Mouse (Mus musculus): Measurements from ENCODE around the gene Bsdc1. TPM values are rescaled to one million over a fixed set of nuclear protein-coding genes. Genes with fewer than 3 reads are reported as not detected.

Gene Bsdc1
- 48.7 and 49.9 TPM in 2 replicates for polyA plus RNA-seq (2015; fragmentation: Nextera tagmentation; extraction: Ambion mirVana)

GRCm38 (mm10) chr4:129461183-129461960, at the start of gene Bsdc1:
Gene Bsdc1, plus strand, starts transcription at chr4:129461581.
- no peaks in the 10 kb centered on the region for H3K9me3 ChIP-seq (replicated peaks)
- peak within 1 kb of the TSS; percentile 94 for H3K9ac ChIP-seq
- H3K27me3 ChIP-seq, result no peaks in the 10 kb centered on the region
- peaks cover 25% of the 10 kb centered on the region for H3K36me3 ChIP-seq
- peak within 1 kb of the TSS; percentile 100 for H3K27ac ChIP-seq
- DNase-seq (peak; percentile 100), ATAC-seq (ENCODE audit: low read depth) (peak; percentile 93)
- H3K4me3 ChIP-seq (replicated peaks), result peak within 1 kb of the TSS; percentile 87
- under 1% methylated on average over 46 of the region's 46 CpGs for WGBS (ENCODE audit: insufficient replicate concordance)
- H3K4me1 ChIP-seq (replicated peaks), result peaks cover 51% of the 10 kb centered on the region
- H3K4me2 ChIP-seq, result peak within 1 kb of the TSS; percentile 91

DNA sequence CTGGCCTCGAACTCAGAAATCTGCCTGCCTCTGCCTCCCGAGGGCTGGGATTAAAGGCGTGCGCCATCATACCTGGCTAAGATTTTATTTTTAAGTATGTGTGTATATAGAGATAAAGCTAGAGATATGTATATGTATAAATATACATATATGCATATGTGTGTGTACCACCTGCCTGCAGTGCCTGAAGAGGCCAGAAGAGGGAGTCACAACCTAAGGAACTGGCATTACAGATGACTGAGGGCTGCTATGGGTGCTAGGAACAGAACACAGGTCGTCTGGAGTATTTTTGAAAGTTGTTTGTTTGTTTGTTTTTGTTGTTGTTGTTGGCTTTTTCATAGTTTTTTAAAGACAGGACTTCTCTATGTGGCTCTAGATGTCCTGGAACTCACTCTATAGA, 45.5 kb upstream of the Bsdc1 start:
- Histone ChIP-seq H3K9me3 (replicated peaks) (0 out of 2 replicates have a peak, but pooled peaks cover 5% of the 10 kb centered on the region), H3K36me3 (no peaks in the 10 kb centered on the region), H3K4me1 (replicated peaks) (peaks cover 39% of the 10 kb centered on the region), H3K27me3 (no peaks in the 10 kb centered on the region), H3K9ac (no peak overlapping the region), H3K4me2 (0 out of 2 replicates have a peak overlapping the region, but pooled peaks have one; percentile 22), H3K4me3 (replicated peaks) (no peak overlapping the region), H3K27ac (peak overlapping the region; percentile 79)
- DNase-seq (no peak), ATAC-seq (ENCODE audit: low read depth) (no peak)
- 89% methylated on average over 5 of the region's 5 CpGs for WGBS (ENCODE audit: insufficient replicate concordance)

- Histone ChIP-seq H3K27me3 (no peaks in the 10 kb centered on the region), H3K27ac (peak overlapping the region; percentile 79), H3K9ac (no peak overlapping the region), H3K9me3 (replicated peaks) (0 out of 2 replicates have a peak, but pooled peaks cover 5% of the 10 kb centered on the region), H3K4me2 (peak overlapping the region; percentile 22; the same call in 1 of the 2 replicates), H3K36me3 (no peaks in the 10 kb centered on the region), H3K4me1 (replicated peaks) (peaks cover 39% of the 10 kb centered on the region), H3K4me3 (replicated peaks) (no peak overlapping the region)
- DNase-seq, result peak; percentile 61
- ATAC-seq (ENCODE audit: low read depth), result peak; percentile 90
- 11% methylated on average over 5 of the region's 5 CpGs for WGBS (ENCODE audit: insufficient replicate concordance)
These were observed 44.9 kb upstream of the Bsdc1 start for GRCm38 (mm10) chr4:129416478-129416877.

DNA sequence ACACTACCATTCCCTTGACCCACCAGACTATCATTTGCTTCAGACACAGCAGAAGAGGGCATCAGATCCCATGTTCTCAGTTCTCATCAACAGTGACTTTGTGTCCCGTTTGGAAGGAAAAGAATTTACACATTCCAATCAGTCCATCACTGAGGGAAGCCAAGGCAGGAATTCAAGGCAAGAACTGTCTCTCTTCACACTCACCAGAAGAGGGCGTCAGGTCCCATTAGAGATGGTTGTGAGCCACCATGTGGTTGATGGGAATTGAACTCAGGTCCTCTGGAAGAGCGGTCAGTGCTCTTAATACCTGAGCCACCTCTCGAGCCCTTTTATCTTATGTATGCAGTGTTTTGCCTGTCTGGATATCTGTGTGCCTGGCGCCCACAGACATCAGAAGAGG, 43.1 kb upstream of the Bsdc1 start:
- Histone ChIP-seq H3K4me3 (replicated peaks) (no peak overlapping the region), H3K4me1 (replicated peaks) (peaks cover 39% of the 10 kb centered on the region), H3K27ac (no peak overlapping the region), H3K4me2 (no peak overlapping the region), H3K9me3 (replicated peaks) (0 out of 2 replicates have a peak, but pooled peaks cover 5% of the 10 kb centered on the region), H3K9ac (no peak overlapping the region), H3K27me3 (no peaks in the 10 kb centered on the region), H3K36me3 (no peaks in the 10 kb centered on the region)
- ATAC-seq (ENCODE audit: low read depth) (no peak), DNase-seq (no peak)
- WGBS (ENCODE audit: insufficient replicate concordance), result 69% methylated on average over 5 of the region's 5 CpGs

DNA sequence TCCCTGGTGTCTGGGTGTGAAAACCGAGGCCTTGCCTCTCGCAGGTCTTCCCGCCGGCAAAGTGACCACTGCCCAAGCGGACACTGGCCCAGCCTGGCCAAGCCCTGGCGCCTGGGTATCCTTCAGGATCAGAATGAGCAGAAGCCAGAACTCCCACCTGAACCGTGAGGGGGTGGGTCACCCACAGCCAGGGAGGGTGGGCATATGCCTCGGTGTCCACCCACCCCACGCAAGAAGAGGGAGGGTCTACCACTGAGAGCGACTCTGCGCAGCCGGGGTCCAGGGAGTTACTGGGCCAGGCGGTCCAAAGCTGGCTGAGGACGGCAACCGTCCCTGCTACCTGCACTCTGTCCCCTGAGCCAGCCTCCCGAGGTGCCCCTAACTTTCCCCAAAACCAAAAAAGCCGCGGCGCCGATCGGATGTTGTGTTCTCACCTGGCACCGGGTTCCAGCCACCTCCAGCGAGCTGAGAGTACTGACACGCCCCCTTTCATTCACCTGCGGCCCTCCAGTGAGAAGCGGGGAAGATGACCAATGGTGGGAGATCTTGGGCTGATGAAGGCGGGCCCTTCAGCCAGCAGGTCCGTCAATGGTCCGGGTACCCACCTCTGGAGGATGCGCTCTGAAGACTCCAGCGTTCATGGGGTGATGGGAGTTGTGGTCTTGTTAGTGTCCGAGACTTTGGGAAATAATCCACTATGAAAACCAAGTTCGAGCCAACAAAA, 20.9 kb upstream of the Bsdc1 start, which contains the start of gene Zbtb8b:
Gene Zbtb8b (minus strand): TSS at position 514 of the 724 bp plus-strand sequence.
- Histone ChIP-seq H3K4me2 (peak within 1 kb of the TSS; percentile 45), H3K9ac (no peak within 1 kb of the TSS; the same call in 1 of the 2 replicates), H3K27ac (no peak within 1 kb of the TSS), H3K27me3 (peaks cover 70% of the 10 kb centered on the region), H3K36me3 (no peaks in the 10 kb centered on the region), H3K4me3 (replicated peaks) (peak within 1 kb of the TSS; percentile 35), H3K9me3 (replicated peaks) (no peaks in the 10 kb centered on the region), H3K4me1 (replicated peaks) (peaks cover 14% of the 10 kb centered on the region)
- 8% methylated on average over 33 of the region's 33 CpGs for WGBS (ENCODE audit: insufficient replicate concordance)
- DNase-seq (no peak), ATAC-seq (ENCODE audit: low read depth) (0 out of 2 replicates have a peak, but pooled peaks have one; percentile 41)

GRCm38 (mm10) chr4:129441145-129441544, 20.2 kb upstream of the Bsdc1 start:
- Histone ChIP-seq H3K36me3 (no peaks in the 10 kb centered on the region), H3K4me2 (no peak overlapping the region), H3K4me3 (replicated peaks) (no peak overlapping the region), H3K4me1 (replicated peaks) (peaks cover 15% of the 10 kb centered on the region), H3K27ac (no peak overlapping the region), H3K27me3 (peaks cover 69% of the 10 kb centered on the region), H3K9me3 (replicated peaks) (no peaks in the 10 kb centered on the region), H3K9ac (no peak overlapping the region)
- WGBS (ENCODE audit: insufficient replicate concordance), result 36% methylated on average over 6 of the region's 6 CpGs
- DNase-seq (no peak), ATAC-seq (ENCODE audit: low read depth) (no peak)

GRCm38 (mm10) chr4:129447360-129447759, 14.0 kb upstream of the Bsdc1 start:
- Histone ChIP-seq H3K27me3 (peaks cover 15% of the 10 kb centered on the region), H3K4me2 (no peak overlapping the region), H3K4me3 (replicated peaks) (no peak overlapping the region), H3K36me3 (no peaks in the 10 kb centered on the region), H3K9ac (no peak overlapping the region), H3K4me1 (replicated peaks) (peaks cover 20% of the 10 kb centered on the region), H3K9me3 (replicated peaks) (no peaks in the 10 kb centered on the region), H3K27ac (no peak overlapping the region)
- DNase-seq, result no peak
- 38% methylated on average over 8 of the region's 8 CpGs for WGBS (ENCODE audit: insufficient replicate concordance)
- no peak for ATAC-seq (ENCODE audit: low read depth)

- Histone ChIP-seq H3K4me3 (replicated peaks) (no peak overlapping the region), H3K4me2 (no peak overlapping the region), H3K9ac (no peak overlapping the region), H3K36me3 (no peaks in the 10 kb centered on the region), H3K27me3 (peaks cover 9% of the 10 kb centered on the region), H3K4me1 (replicated peaks) (peaks cover 20% of the 10 kb centered on the region), H3K27ac (no peak overlapping the region), H3K9me3 (replicated peaks) (no peaks in the 10 kb centered on the region)
- ATAC-seq (ENCODE audit: low read depth) (no peak), DNase-seq (no peak)
- WGBS (ENCODE audit: insufficient replicate concordance), result 61% methylated on average over 11 of the region's 11 CpGs
These were observed 13.4 kb upstream of the Bsdc1 start for GRCm38 (mm10) chr4:129447778-129448563.

- WGBS (ENCODE audit: insufficient replicate concordance), result 80% methylated on average over 6 of the region's 6 CpGs
- Histone ChIP-seq H3K27me3 (peaks cover 1% of the 10 kb centered on the region), H3K27ac (no peak overlapping the region), H3K4me1 (replicated peaks) (peaks cover 20% of the 10 kb centered on the region), H3K9ac (no peak overlapping the region), H3K9me3 (replicated peaks) (no peaks in the 10 kb centered on the region), H3K4me2 (no peak overlapping the region), H3K36me3 (no peaks in the 10 kb centered on the region), H3K4me3 (replicated peaks) (no peak overlapping the region)
- DNase-seq (no peak), ATAC-seq (ENCODE audit: low read depth) (no peak)
These were observed 12.7 kb upstream of the Bsdc1 start for GRCm38 (mm10) chr4:129448713-129449112.

DNA sequence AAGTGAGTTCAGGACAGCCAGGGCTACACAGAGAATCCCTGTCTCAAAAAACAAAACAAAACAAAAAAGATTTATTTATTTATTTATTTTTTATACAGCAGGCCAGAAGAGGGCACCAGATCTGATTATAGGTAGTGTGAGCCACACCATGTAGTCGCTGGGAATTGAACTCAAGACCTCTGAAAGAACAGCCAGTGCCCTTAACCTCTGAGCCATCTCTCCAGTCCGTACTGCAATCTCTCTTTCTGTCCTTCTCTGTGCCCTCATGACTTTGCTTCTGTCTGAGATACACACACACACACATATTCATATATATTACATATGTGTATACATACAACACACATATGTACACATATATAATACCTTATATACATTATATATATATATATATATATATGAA, 10.5 kb upstream of the Bsdc1 start:
- Histone ChIP-seq H3K4me1 (replicated peaks) (peaks cover 16% of the 10 kb centered on the region), H3K4me2 (no peak overlapping the region), H3K9me3 (replicated peaks) (no peaks in the 10 kb centered on the region), H3K4me3 (replicated peaks) (no peak overlapping the region), H3K9ac (no peak overlapping the region), H3K27ac (no peak overlapping the region), H3K27me3 (no peaks in the 10 kb centered on the region), H3K36me3 (no peaks in the 10 kb centered on the region)
- DNase-seq, result no peak
- ATAC-seq (ENCODE audit: low read depth), result no peak
- 73% methylated on average over 2 of the region's 2 CpGs for WGBS (ENCODE audit: insufficient replicate concordance)
